Mouse (Mus musculus) hindbrain, embryonic 12.5 days (tissue): ENCODE results near the gene Cutc. TPM values are rescaled to one million over a fixed set of nuclear protein-coding genes. Genes with fewer than 3 reads are reported as not detected.

ENCODE experiments used
- ATAC-seq: fragments of 200-750 bp; cut with Nextera tagmentation; 2 replicates; pipeline ENCODE4 v1.8.0; 2017; ENCODE audit warnings: moderate TSS enrichment; ENCODE audit not compliant: low FRiP score
- H3K27ac ChIP-seq: fragments of 300-500 bp; sonication (generic); 2 replicates; pipeline ENCODE4 v1.5.1; 2016; ENCODE audit warnings: mild to moderate bottlenecking
- H3K27me3 ChIP-seq: fragments of 300-500 bp; sonication (generic); 2 replicates; pipeline ENCODE4 v1.6.1; 2016; ENCODE audit warnings: mild to moderate bottlenecking
- H3K36me3 ChIP-seq: fragments of 300-500 bp; sonication (generic); 2 replicates; pipeline ENCODE4 v1.6.1; 2016; ENCODE audit warnings: mild to moderate bottlenecking
- H3K4me1 ChIP-seq: fragments of 300-500 bp; sonication (generic); 2 replicates; pipeline ENCODE4 v1.6.1; 2016
- H3K4me2 ChIP-seq: fragments of 300-500 bp; sonication (generic); replicated peaks from 2 replicates; pipeline ENCODE4 v1.6.1; 2016; ENCODE audit warnings: mild to moderate bottlenecking
- H3K4me3 ChIP-seq: fragments of 300-500 bp; sonication (generic); 2 replicates; pipeline ENCODE4 v1.5.1; 2016; ENCODE audit warnings: mild to moderate bottlenecking
- H3K9ac ChIP-seq: fragments of 300-500 bp; sonication (generic); 2 replicates; pipeline ENCODE4 v1.6.1; 2016; ENCODE audit warnings: mild to moderate bottlenecking, moderate library complexity
- H3K9me3 ChIP-seq: fragments of 300-500 bp; sonication (generic); replicated peaks from 2 replicates; pipeline ENCODE4 v1.6.1; 2016; ENCODE audit warnings: mild to moderate bottlenecking
- WGBS: fragments of 180-500 bp; shearing (Covaris S2); methylation state at CpG from one replicate; pipeline ENCODE4 v1.1.7; 2016; 5-methylcytosine and 5-hydroxymethylcytosine counted together
- polyA plus RNA-seq: library from polyadenylated mRNA; unstranded; fragments of >200 nt; fragmentation: Nextera tagmentation; extraction: Ambion mirVana; gene quantifications from 2 replicates; pipeline ENCODE4 v1.2.1, GENCODE M21; 2016

Gene Cutc
- polyA plus RNA-seq, 1 experiment from 2014 or later: 10.1 TPM

- Histone ChIP-seq H3K27ac (no peak within 1 kb of the TSS), H3K9me3 (no peaks in the 10 kb centered on the region), H3K27me3 (no peaks in the 10 kb centered on the region), H3K4me1 (no peaks in the 10 kb centered on the region), H3K36me3 (no peaks in the 10 kb centered on the region), H3K4me2 (no peak within 1 kb of the TSS), H3K9ac (no peak within 1 kb of the TSS), H3K4me3 (no peak within 1 kb of the TSS)
- 83% methylated on average over 3 of the region's 3 CpGs for WGBS
- ATAC-seq: no peak
Observed at GRCm38 (mm10) chr19:43781980-43782379, 29.2 kb downstream of the Cutc start, which contains the start of gene Abcc2. Abcc2 (plus strand) TSS chr19:43782192.

- 83% methylated on average over 8 of the region's 8 CpGs for WGBS
- Histone ChIP-seq H3K27me3 (no peaks in the 10 kb centered on the region), H3K9me3 (no peaks in the 10 kb centered on the region), H3K9ac (no peak overlapping the region), H3K4me1 (no peaks in the 10 kb centered on the region), H3K27ac (no peak overlapping the region), H3K4me3 (no peak overlapping the region), H3K4me2 (no peak overlapping the region), H3K36me3 (no peaks in the 10 kb centered on the region)
- ATAC-seq: no peak
Observed at GRCm38 (mm10) chr19:43784761-43785160, 32.0 kb downstream of the Cutc start.

- 85% methylated on average over 13 of the region's 13 CpGs for WGBS
- H3K9me3 ChIP-seq: no peaks in the 10 kb centered on the region
Observed at GRCm38 (mm10) chr19:43786249-43787026, 33.6 kb downstream of the Cutc start.

GRCm38 (mm10) chr19:43789817-43790216 lies 37.0 kb downstream of the Cutc start:
- no peak for ATAC-seq
- H3K4me2 ChIP-seq: no peak overlapping the region
- no peaks in the 10 kb centered on the region for H3K27me3 ChIP-seq
- no peaks in the 10 kb centered on the region for H3K36me3 ChIP-seq
- no peak overlapping the region for H3K4me3 ChIP-seq
- WGBS: 93% methylated on average over 7 of the region's 7 CpGs
- H3K9ac ChIP-seq: no peak overlapping the region
- no peaks in the 10 kb centered on the region for H3K4me1 ChIP-seq
- H3K27ac ChIP-seq: no peak overlapping the region
- H3K9me3 ChIP-seq: no peaks in the 10 kb centered on the region

More at GRCm38 (mm10) chr19:43786249-43787026, 33.6 kb downstream of the Cutc start:
- no peak for ATAC-seq
- H3K27ac ChIP-seq: no peak overlapping the region
- H3K36me3 ChIP-seq: no peaks in the 10 kb centered on the region
- no peak overlapping the region for H3K4me2 ChIP-seq
- no peak overlapping the region for H3K9ac ChIP-seq
- H3K4me3 ChIP-seq: no peak overlapping the region
- H3K4me1 ChIP-seq: no peaks in the 10 kb centered on the region
- H3K27me3 ChIP-seq: no peaks in the 10 kb centered on the region

GRCm38 (mm10) chr19:43792537-43792936 lies 39.7 kb downstream of the Cutc start:
- Histone ChIP-seq H3K27ac (no peak overlapping the region), H3K36me3 (no peaks in the 10 kb centered on the region), H3K27me3 (no peaks in the 10 kb centered on the region), H3K4me1 (no peaks in the 10 kb centered on the region), H3K9me3 (no peaks in the 10 kb centered on the region), H3K9ac (no peak overlapping the region), H3K4me3 (no peak overlapping the region), H3K4me2 (no peak overlapping the region)
- 88% methylated on average over 4 of the region's 4 CpGs for WGBS
- ATAC-seq: no peak

GRCm38 (mm10) chr19:43793951-43794350 lies 41.2 kb downstream of the Cutc start:
- Histone ChIP-seq H3K4me1 (no peaks in the 10 kb centered on the region), H3K36me3 (no peaks in the 10 kb centered on the region), H3K9me3 (no peaks in the 10 kb centered on the region), H3K27me3 (no peaks in the 10 kb centered on the region), H3K4me3 (no peak overlapping the region), H3K9ac (no peak overlapping the region), H3K27ac (no peak overlapping the region), H3K4me2 (no peak overlapping the region)
- 95% methylated on average over 1 of the region's 1 CpGs for WGBS
- no peak for ATAC-seq

GRCm38 (mm10) chr19:43795511-43795910 lies 42.7 kb downstream of the Cutc start:
- Histone ChIP-seq H3K4me3 (no peak overlapping the region), H3K9me3 (no peaks in the 10 kb centered on the region), H3K4me1 (no peaks in the 10 kb centered on the region), H3K9ac (no peak overlapping the region), H3K27me3 (no peaks in the 10 kb centered on the region), H3K4me2 (no peak overlapping the region), H3K36me3 (no peaks in the 10 kb centered on the region), H3K27ac (no peak overlapping the region)
- ATAC-seq: no peak
- 85% methylated on average over 8 of the region's 8 CpGs for WGBS

GRCm38 (mm10) chr19:43797216-43797615 lies 44.4 kb downstream of the Cutc start:
- 77% methylated on average over 5 of the region's 5 CpGs for WGBS
- no peak for ATAC-seq
- Histone ChIP-seq H3K36me3 (no peaks in the 10 kb centered on the region), H3K9ac (no peak overlapping the region), H3K4me1 (no peaks in the 10 kb centered on the region), H3K4me2 (no peak overlapping the region), H3K9me3 (no peaks in the 10 kb centered on the region), H3K4me3 (no peak overlapping the region), H3K27me3 (no peaks in the 10 kb centered on the region), H3K27ac (no peak overlapping the region)

- Histone ChIP-seq H3K36me3 (no peaks in the 10 kb centered on the region), H3K4me2 (no peak overlapping the region), H3K9ac (no peak overlapping the region), H3K4me3 (no peak overlapping the region), H3K27ac (no peak overlapping the region), H3K27me3 (no peaks in the 10 kb centered on the region), H3K9me3 (no peaks in the 10 kb centered on the region), H3K4me1 (no peaks in the 10 kb centered on the region)
- ATAC-seq: no peak
- 83% methylated on average over 9 of the region's 9 CpGs for WGBS
Observed at GRCm38 (mm10) chr19:43801427-43802051, 48.7 kb downstream of the Cutc start.

GRCm38 (mm10) chr19:43803866-43804265 lies 51.1 kb downstream of the Cutc start:
- no peak for ATAC-seq
- no peak overlapping the region for H3K4me3 ChIP-seq
- WGBS: 85% methylated on average over 10 of the region's 10 CpGs

GRCm38 (mm10) chr19:43809331-43809730 lies 56.5 kb downstream of the Cutc start:
- Histone ChIP-seq H3K4me1 (no peaks in the 10 kb centered on the region), H3K36me3 (no peaks in the 10 kb centered on the region), H3K4me3 (no peak overlapping the region), H3K27me3 (no peaks in the 10 kb centered on the region), H3K9me3 (no peaks in the 10 kb centered on the region), H3K4me2 (no peak overlapping the region), H3K27ac (no peak overlapping the region), H3K9ac (no peak overlapping the region)
- no peak for ATAC-seq
- 45% methylated on average over 4 of the region's 4 CpGs for WGBS

More at GRCm38 (mm10) chr19:43803866-43804265, 51.1 kb downstream of the Cutc start:
- H3K9me3 ChIP-seq: no peaks in the 10 kb centered on the region
- no peak overlapping the region for H3K27ac ChIP-seq
- H3K4me1 ChIP-seq: no peaks in the 10 kb centered on the region
- H3K4me2 ChIP-seq: no peak overlapping the region
- no peaks in the 10 kb centered on the region for H3K27me3 ChIP-seq
- no peak overlapping the region for H3K9ac ChIP-seq
- no peaks in the 10 kb centered on the region for H3K36me3 ChIP-seq

- Histone ChIP-seq H3K27me3 (no peaks in the 10 kb centered on the region), H3K4me1 (no peaks in the 10 kb centered on the region), H3K9ac (no peak overlapping the region), H3K36me3 (no peaks in the 10 kb centered on the region), H3K4me2 (no peak overlapping the region), H3K9me3 (no peaks in the 10 kb centered on the region), H3K27ac (no peak overlapping the region), H3K4me3 (no peak overlapping the region)
- ATAC-seq: no peak
- 95% methylated on average over 4 of the region's 4 CpGs for WGBS
Observed at GRCm38 (mm10) chr19:43811419-43811818, 58.6 kb downstream of the Cutc start.

GRCm38 (mm10) chr19:43813315-43813714 lies 60.5 kb downstream of the Cutc start:
- H3K9me3 ChIP-seq: no peaks in the 10 kb centered on the region
- H3K27me3 ChIP-seq: no peaks in the 10 kb centered on the region
- H3K9ac ChIP-seq: no peak overlapping the region
- ATAC-seq: no peak
- 90% methylated on average over 10 of the region's 10 CpGs for WGBS
- no peak overlapping the region for H3K27ac ChIP-seq
- H3K4me3 ChIP-seq: no peak overlapping the region
- no peak overlapping the region for H3K4me2 ChIP-seq
- H3K36me3 ChIP-seq: no peaks in the 10 kb centered on the region
- H3K4me1 ChIP-seq: no peaks in the 10 kb centered on the region
